Mouse (Mus musculus) forebrain, embryonic 11.5 days (tissue): Measurements from ENCODE around the gene Smg7. TPM values are rescaled to one million over a fixed set of nuclear protein-coding genes. Genes with fewer than 3 reads are reported as not detected.

Experiments used
- ATAC-seq: fragments of 200-750 bp; cut with Nextera tagmentation; replicated peaks from 2 replicates; pipeline ENCODE4 v1.8.0; 2017; ENCODE audit warnings: moderate TSS enrichment; ENCODE audit not compliant: low FRiP score
- DNase-seq: peaks from one replicate; pipeline ENCODE4 v3.0.0-alpha.2; 2017; ENCODE audit warnings: low spot score
- H3K27ac ChIP-seq: fragments of 300-500 bp; sonication (generic); 2 replicates; pipeline ENCODE4 v1.5.1; 2014; ENCODE audit warnings: low read depth, low read length
- H3K27me3 ChIP-seq: fragments of 300-500 bp; sonication (generic); 2 replicates; pipeline ENCODE4 v1.6.1; 2014; ENCODE audit warnings: mild to moderate bottlenecking, low read length, mixed read lengths; ENCODE audit not compliant: control insufficient read depth, insufficient read depth
- H3K36me3 ChIP-seq: fragments of 300-500 bp; sonication (generic); 2 replicates; pipeline ENCODE4 v1.6.1; 2014; ENCODE audit warnings: mild to moderate bottlenecking, low read length, moderate library complexity, mixed read lengths; ENCODE audit not compliant: control insufficient read depth, insufficient read depth
- H3K4me1 ChIP-seq: fragments of 300-500 bp; sonication (generic); replicated peaks from 2 replicates; pipeline ENCODE4 v1.6.1; 2014; ENCODE audit warnings: low read length, mixed read lengths; ENCODE audit not compliant: control insufficient read depth, insufficient read depth
- H3K4me2 ChIP-seq: fragments of 300-500 bp; sonication (generic); 2 replicates; pipeline ENCODE4 v1.6.1; 2014; ENCODE audit warnings: low read depth, mild to moderate bottlenecking, low read length, moderate library complexity, mixed read lengths; ENCODE audit not compliant: severe bottlenecking
- H3K4me3 ChIP-seq: fragments of 300-500 bp; sonication (generic); 2 replicates; pipeline ENCODE4 v1.5.1; 2014; ENCODE audit warnings: low read depth, low read length
- H3K9ac ChIP-seq: fragments of 300-500 bp; sonication (generic); 2 replicates; pipeline ENCODE4 v1.6.1; 2014; ENCODE audit warnings: low read length
- H3K9me3 ChIP-seq: fragments of 300-500 bp; sonication (generic); 2 replicates; pipeline ENCODE4 v1.6.1; 2016; ENCODE audit warnings: low read length, mixed read lengths; ENCODE audit not compliant: control insufficient read depth
- WGBS: fragments of 180-500 bp; shearing (Covaris S2); extraction: QIAGEN DNeasy Blood & Tissue Kit; methylation state at CpG from one replicate; pipeline ENCODE4 v1.1.7; 2014; 5-methylcytosine and 5-hydroxymethylcytosine counted together
- polyA plus RNA-seq: library from polyadenylated mRNA; unstranded; fragments of >200 nt; fragmentation: Nextera tagmentation; extraction: Ambion mirVana; gene quantifications from 2 replicates; pipeline ENCODE4 v1.2.1, GENCODE M21; 2014

Smg7 gene
- polyA plus RNA-seq, 1 experiment from 2014 or later, result 47.1 TPM

DNA sequence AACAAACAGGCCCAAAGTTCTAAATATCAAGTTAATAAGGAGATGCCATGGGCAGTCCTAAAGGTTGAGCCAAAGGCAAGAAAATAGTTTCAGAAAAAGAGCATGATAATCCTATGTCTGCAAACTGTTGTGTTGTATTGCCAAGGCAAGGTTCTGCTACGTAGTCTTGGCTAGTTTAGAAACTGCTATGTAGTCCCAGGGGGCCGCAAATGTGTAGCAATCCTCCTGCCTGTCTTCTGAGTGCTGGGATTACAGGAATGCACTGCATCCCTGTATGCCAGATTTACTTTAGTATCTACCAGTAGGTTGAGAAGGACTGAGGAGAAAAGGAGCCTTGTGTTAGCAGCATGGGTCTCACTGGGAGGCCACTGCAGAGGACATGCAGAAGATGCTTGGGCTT, 55.6 kb downstream of the Smg7 start:
- ATAC-seq (no peak), DNase-seq (no peak)
- WGBS, result 97% methylated on average over 2 of the region's 2 CpGs
- no peak overlapping the region for H3K4me3 ChIP-seq
- H3K27me3 ChIP-seq, result no peaks in the 10 kb centered on the region
- H3K9ac ChIP-seq, result no peak overlapping the region
- H3K4me1 ChIP-seq, result no peaks in the 10 kb centered on the region
- H3K9me3 ChIP-seq, result no peaks in the 10 kb centered on the region
- peaks cover 20% of the 10 kb centered on the region for H3K36me3 ChIP-seq
- H3K4me2 ChIP-seq, result no peak overlapping the region
- H3K27ac ChIP-seq, result no peak overlapping the region

DNA sequence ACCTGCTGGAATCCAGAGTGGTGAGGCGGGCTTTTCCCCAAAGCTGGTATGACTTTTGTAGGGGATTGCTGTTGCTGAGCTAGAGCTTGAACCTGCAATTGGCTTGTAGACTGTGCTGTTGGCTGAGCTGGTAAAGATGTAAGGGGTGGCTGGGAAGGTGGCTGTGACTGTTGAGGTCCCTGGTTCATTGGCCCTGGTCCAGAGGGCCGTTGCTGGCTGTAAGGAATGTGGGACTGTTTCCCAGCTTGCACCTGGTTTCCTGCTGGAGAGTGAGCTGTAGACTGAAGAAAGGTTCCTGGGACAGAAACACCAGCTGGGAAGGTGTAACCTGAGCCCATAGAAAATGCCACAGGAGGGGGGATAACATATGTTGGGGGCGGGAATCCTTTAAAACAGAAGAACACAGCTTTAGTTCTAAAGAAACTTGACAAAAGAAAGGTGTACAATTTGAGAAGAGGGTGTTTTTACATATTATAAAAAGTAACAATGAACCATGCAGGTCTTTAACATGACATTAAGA, 57.2 kb downstream of the Smg7 start:
- no peak overlapping the region for H3K4me2 ChIP-seq
- H3K9ac ChIP-seq, result no peak overlapping the region
- H3K36me3 ChIP-seq, result peaks cover 20% of the 10 kb centered on the region
- H3K4me1 ChIP-seq, result no peaks in the 10 kb centered on the region
- no peak overlapping the region for H3K4me3 ChIP-seq
- 90% methylated on average over 3 of the region's 3 CpGs for WGBS
- H3K27ac ChIP-seq, result no peak overlapping the region
- ATAC-seq (no peak), DNase-seq (no peak)
- H3K27me3 ChIP-seq, result no peaks in the 10 kb centered on the region
- no peaks in the 10 kb centered on the region for H3K9me3 ChIP-seq

- H3K36me3 ChIP-seq, result peaks cover 26% of the 10 kb centered on the region
- no peak for ATAC-seq
- no peak overlapping the region for H3K4me2 ChIP-seq
- no peak overlapping the region for H3K27ac ChIP-seq
- H3K9ac ChIP-seq, result no peak overlapping the region
- no peaks in the 10 kb centered on the region for H3K27me3 ChIP-seq
- no peak overlapping the region for H3K4me3 ChIP-seq
- DNase-seq, result no peak
- no peaks in the 10 kb centered on the region for H3K4me1 ChIP-seq
- no peaks in the 10 kb centered on the region for H3K9me3 ChIP-seq
- 92% methylated on average over 1 of the region's 1 CpGs for WGBS
Measured at GRCm38 (mm10) chr1:152844634-152845033, 57.8 kb downstream of the Smg7 start.

DNA sequence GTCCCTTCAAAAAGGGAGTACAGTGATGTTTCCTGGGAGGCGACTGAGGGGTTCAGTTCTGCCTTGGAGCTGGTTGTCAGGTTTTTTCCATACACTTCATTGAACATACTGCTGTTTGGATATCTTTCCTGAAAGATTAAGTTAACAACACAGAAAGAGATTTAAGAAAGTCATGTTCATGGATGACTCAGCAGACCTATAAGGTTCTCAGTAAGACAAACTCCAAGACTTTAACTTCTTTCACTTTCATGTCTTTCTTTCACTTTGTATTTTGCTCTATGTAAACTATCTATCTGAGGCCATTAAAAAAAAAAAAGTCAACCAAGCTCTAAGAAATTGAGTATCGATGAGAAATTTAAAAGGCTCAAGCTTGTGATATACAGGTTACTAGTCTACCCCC, 61.4 kb downstream of the Smg7 start:
- Histone ChIP-seq H3K9ac (no peak overlapping the region), H3K4me2 (no peak overlapping the region), H3K4me1 (no peaks in the 10 kb centered on the region), H3K4me3 (no peak overlapping the region), H3K9me3 (no peaks in the 10 kb centered on the region), H3K27ac (no peak overlapping the region), H3K36me3 (peaks cover 23% of the 10 kb centered on the region), H3K27me3 (no peaks in the 10 kb centered on the region)
- DNase-seq (no peak), ATAC-seq (no peak)
- WGBS, result 100% methylated on average over 2 of the region's 2 CpGs

DNA sequence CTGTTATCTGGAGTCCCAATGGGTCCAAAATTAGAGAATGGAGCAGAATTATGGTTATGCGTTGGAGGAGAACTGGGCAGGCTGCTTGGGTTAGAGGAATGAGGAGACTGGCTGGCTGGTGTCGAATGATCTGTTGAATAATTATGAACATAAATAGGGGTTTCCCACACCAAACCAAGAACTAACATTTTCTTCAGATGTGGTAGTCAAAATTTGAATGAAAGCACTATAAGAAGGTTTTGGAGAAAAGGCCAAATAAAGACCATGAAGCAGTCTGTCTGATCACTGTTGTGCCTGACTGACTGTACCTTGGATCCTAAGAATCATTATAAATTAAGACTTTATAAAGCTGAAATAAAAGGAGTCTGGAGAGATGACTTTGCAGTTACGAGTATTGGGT, 62.1 kb downstream of the Smg7 start:
- Histone ChIP-seq H3K27me3 (no peaks in the 10 kb centered on the region), H3K9ac (no peak overlapping the region), H3K4me1 (no peaks in the 10 kb centered on the region), H3K36me3 (peaks cover 22% of the 10 kb centered on the region), H3K4me2 (no peak overlapping the region), H3K9me3 (no peaks in the 10 kb centered on the region), H3K4me3 (no peak overlapping the region), H3K27ac (no peak overlapping the region)
- DNase-seq (no peak), ATAC-seq (no peak)
- WGBS, result 88% methylated on average over 3 of the region's 3 CpGs

DNA sequence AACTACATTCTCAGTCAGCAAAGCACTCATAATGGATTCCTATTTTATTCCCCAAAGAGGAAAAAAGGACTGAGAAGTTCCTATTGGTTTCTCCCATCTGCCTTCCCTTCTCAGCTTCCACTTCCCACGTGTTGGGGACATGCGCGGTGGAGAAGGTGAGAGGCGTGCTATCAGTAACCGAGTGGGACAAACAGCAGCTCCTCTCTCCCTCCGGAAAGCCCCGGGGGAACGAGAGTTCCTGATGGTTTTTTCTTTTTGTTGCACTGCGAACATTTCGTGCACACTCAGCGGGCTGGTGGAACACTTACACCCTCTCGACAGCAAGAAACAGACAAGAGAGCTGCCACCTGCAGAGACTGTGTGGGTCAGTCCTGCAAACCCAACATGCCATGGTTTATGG, 63.6 kb downstream of the Smg7 start:
- DNase-seq, result no peak
- Histone ChIP-seq H3K27ac (no peak overlapping the region), H3K4me1 (no peaks in the 10 kb centered on the region), H3K9ac (no peak overlapping the region), H3K9me3 (no peaks in the 10 kb centered on the region), H3K4me2 (no peak overlapping the region), H3K36me3 (peaks cover 14% of the 10 kb centered on the region), H3K27me3 (no peaks in the 10 kb centered on the region), H3K4me3 (no peak overlapping the region)
- ATAC-seq, result no peak
- 93% methylated on average over 12 of the region's 12 CpGs for WGBS

- H3K4me1 ChIP-seq, result no peaks in the 10 kb centered on the region
- no peak overlapping the region for H3K4me3 ChIP-seq
- 89% methylated on average over 10 of the region's 11 CpGs for WGBS
- peaks cover 13% of the 10 kb centered on the region for H3K36me3 ChIP-seq
- H3K9me3 ChIP-seq, result no peaks in the 10 kb centered on the region
- no peak overlapping the region for H3K27ac ChIP-seq
- no peak overlapping the region for H3K4me2 ChIP-seq
- DNase-seq (no peak), ATAC-seq (no peak)
- no peak overlapping the region for H3K9ac ChIP-seq
- H3K27me3 ChIP-seq, result no peaks in the 10 kb centered on the region
Measured at GRCm38 (mm10) chr1:152838026-152838702, 64.3 kb downstream of the Smg7 start.

- no peak for ATAC-seq
- Histone ChIP-seq H3K9ac (no peak overlapping the region), H3K4me1 (no peaks in the 10 kb centered on the region), H3K4me3 (no peak overlapping the region), H3K27me3 (no peaks in the 10 kb centered on the region), H3K27ac (no peak overlapping the region), H3K36me3 (peaks cover 8% of the 10 kb centered on the region), H3K4me2 (no peak overlapping the region), H3K9me3 (no peaks in the 10 kb centered on the region)
- WGBS, result 95% methylated on average over 3 of the region's 3 CpGs
- DNase-seq, result no peak
Measured at GRCm38 (mm10) chr1:152835061-152835460, 67.4 kb downstream of the Smg7 start.

GRCm38 (mm10) chr1:152832316-152832715, 70.1 kb downstream of the Smg7 start:
- Histone ChIP-seq H3K4me2 (no peak overlapping the region), H3K9ac (no peak overlapping the region), H3K27ac (no peak overlapping the region), H3K9me3 (no peaks in the 10 kb centered on the region), H3K4me3 (no peak overlapping the region), H3K36me3 (no peaks in the 10 kb centered on the region; the same call in 1 of the 2 replicates), H3K27me3 (no peaks in the 10 kb centered on the region), H3K4me1 (no peaks in the 10 kb centered on the region)
- no peak for ATAC-seq
- DNase-seq, result no peak
- WGBS, result 91% methylated on average over 6 of the region's 6 CpGs
